Mouse (Mus musculus) forelimb bud, embryonic 11.5 days (tissue): Measurements from ENCODE around the gene Fmnl1.

Source experiments
- DNase-seq: peaks from one replicate; pipeline ENCODE4 v3.0.0-alpha.2; 2012; ENCODE audit warnings: low read depth, low spot score

The Fmnl1 gene

GRCm38 (mm10) chr11:103181349-103181748 is 10.4 kb downstream of the Fmnl1 start:
- DNase-seq = no peak

DNA sequence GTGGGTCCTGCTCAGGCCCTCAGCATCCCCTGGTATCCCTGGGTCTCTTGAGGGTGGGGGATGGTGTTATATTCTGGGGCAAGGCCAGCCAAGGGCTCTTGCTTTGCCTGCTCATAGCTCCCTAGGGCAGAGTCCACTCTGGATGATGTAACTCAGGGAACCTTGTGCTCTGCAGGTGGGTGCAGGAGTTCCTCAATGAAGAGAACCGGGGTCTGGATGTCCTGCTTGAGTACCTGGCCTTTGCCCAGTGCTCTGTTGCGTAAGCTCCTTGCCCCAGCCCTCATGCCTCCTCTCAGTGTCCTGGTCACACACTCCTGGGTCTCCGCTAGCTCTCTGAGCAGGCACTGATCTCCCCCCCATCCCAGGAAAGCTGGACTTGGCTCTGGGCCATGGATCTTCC is 11.0 kb downstream of the Fmnl1 start:
- no peak for DNase-seq

DNA sequence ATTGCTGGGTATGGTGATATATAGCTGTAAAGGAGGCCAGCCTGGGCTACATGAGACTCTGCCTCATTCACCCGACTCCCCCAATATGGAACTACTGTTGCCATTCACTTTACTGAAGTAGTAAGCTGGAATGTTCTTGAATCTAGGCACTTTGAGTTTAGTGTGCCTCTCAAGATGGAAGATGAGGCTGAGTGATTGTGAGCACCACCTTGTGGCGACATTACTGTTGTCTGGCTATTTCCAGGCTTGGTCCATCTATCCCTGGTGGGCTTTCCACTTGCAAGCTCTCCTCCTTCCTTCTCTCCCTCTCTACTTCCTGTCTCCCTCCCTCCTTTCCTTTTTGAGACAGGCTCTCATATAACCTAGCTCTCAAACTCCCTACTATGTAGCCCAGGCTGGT is 14.0 kb downstream of the Fmnl1 start:
- peak; percentile 45 for DNase-seq

GRCm38 (mm10) chr11:103192230-103192955 is 21.5 kb downstream of the Fmnl1 start:
- DNase-seq = no peak

DNA sequence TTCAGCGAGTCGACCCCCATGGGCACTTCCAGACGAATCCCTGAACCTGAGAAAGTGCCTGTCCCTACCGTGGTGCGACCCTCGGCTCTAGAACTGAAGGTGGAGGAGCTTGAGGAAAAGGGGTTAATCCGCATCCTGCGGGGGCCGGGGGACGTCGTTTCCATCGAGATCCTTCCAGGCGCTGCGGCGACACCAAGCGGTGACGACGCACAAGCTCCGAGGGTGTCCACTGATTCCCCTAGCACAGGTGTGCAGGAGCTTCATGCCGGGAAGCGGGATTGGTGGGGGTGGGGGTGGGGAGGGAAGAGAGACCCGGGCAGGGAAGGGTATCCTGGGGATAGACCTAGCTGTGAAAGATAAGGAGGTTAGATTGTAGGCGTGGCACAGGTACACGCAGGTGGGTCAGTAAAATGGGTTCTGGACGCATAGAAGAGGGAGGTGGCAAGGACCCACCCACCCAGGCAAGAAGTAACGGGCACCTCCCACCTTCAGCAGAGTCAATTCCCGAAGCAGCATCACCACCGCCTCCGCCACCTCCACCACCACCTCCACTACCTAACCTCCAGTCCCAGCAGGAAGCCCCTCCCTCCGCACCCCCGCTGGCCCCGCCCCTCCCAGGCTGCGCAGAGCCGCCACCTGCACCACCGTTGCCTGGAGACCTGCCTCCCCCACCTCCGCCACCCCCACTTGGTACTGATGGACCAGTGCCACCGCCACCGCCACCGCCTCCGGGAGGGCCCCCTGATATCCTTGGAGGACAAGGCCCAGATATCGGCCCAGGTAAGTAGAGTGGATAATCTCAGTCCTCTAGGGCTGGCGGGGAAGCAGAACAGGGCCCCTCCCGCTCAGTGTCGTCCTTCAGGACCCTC is 22.3 kb downstream of the Fmnl1 start:
- peak; percentile 23 for DNase-seq

DNA sequence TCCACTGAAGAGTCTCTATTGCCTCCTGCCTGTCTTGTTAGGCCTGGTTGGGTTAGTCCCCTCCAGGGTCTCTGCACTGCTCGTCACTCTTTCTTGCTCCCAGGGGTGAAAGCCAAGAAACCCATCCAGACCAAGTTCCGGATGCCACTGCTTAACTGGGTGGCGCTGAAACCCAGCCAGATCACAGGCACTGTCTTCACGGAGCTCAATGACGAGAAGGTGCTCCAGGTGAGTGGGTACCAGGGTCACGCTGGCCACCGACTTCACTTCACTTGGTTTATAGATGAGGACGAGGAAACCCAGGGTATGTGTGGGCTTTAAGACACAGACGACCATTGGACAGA is 22.9 kb downstream of the Fmnl1 start:
- DNase-seq = no peak

- DNase-seq = no peak
These were observed 24.3 kb downstream of the Fmnl1 start for GRCm38 (mm10) chr11:103195236-103195635.

DNA sequence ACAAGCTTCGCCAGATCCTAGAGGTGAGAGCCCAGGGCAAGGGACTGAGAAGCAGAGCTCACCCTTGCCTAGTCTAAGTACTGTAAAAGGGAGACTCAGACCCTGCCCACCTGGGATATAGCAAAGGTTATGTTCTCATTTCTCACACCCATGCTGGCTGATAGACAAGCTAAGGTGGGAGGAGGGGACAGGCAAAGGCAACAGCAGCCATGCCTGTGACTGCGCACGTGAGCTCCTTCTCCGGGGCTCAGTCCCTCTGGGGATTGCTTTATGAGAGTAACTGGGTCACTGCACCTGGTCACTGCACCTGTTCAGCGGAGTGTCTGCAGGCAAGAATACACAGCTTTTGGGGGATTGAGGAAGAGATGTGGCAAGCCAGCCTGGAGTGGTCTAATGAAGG is 24.7 kb downstream of the Fmnl1 start:
- no peak for DNase-seq

GRCm38 (mm10) chr11:103197340-103197739 is 26.4 kb downstream of the Fmnl1 start:
- no peak for DNase-seq

DNA sequence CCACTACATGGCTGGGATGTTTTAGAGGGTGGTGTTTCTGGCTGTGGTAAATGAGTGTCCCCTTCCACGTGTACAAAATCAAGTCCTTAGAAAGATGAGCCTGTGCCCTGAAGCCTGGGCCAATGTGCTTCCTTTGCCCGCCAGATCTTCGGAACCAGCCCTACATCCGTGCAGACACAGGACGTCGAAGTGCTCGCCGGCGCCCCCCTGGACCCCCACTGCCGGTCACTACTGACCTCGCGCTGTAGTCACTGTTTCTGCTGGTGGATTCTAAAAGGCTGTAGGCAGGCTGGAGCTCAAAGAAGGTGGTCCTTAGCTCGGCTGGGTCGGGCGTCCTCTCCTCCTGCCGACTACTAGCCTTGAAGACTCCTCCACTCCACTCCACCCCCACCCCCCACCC is 27.4 kb downstream of the Fmnl1 start:
- no peak for DNase-seq

DNA sequence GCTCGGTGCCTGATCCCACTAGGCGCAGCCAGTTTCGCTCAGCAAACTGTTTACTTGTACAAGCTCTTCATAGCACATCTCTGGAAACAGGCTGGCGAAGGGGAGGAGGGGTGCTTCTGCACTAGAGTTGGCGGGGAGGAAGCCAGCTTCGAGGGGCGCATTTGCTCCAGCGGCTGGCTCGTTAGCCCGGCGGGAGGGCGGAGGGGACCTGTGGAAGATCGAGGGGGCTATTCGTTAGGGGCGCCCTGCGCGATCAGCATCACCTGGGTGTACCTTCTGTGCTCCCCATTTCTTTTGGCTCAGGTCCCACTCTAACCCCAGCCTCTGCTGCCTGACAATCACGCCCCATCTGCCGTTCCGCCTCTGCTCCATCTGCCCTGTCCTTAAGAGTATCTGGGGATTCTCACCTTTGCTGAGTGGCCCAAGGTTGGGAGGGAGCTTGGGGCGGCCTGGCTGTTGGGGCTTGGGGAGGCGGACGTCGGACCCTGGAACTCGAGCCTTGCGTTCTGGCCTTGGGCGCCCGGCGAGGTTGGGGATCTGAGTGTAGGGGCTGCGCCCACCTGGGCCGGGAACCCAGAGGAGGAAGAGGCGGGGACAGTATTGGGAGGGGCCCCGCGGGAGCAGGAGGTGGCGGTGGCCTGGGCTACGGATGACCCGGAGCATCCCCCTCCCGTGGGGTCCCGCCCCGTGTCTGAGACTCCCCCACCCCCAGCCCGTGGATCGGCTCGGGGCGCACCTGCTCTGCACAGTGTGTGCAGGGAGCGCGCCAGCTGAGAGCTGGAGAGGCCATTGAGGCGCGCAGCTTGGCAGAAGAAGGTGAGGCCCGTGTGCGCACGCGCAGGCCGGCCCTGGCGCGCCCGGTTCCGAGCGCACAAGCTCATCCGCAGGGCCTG is 28.2 kb downstream of the Fmnl1 start:
- DNase-seq = no peak

DNA sequence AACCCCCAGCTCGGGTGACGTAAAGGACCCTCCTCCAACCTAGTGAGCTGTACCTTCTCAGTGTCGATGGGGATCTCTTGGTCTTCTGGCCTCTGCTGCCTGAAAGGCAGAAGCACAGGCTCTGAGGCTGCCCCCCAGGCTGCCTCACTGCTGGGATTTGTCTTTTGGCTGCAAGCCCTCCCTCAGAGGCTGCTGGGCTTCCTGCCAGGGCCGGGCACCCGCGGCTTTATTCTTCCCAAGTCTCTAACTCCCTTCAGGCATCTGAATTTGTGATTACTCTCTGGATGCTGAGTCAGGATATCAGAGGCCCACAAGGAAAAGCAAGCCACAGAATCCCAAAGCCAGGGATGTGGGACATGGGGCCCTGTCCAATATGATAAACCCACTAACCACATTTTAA is 30.8 kb downstream of the Fmnl1 start:
- DNase-seq = no peak

DNA sequence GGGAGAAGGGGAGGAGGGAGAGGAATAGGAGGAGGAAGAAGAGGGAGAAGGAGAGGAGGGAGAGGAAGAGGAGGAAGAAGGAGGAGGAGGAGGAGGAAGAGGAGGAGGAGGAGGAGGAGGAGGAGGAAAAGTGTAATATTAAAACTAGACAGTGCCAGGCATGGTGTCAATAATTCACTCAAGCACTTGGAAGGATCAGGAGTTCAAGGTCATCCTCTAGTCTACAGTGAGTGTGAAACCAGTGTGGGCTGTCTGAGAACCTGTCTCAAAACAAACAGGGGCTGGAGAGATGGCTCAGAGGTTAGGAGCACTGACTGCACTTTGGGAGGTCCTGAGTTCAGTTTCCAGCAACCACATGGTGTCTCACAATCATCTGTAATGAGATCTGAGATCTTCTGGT is 31.5 kb downstream of the Fmnl1 start:
- no peak for DNase-seq

DNA sequence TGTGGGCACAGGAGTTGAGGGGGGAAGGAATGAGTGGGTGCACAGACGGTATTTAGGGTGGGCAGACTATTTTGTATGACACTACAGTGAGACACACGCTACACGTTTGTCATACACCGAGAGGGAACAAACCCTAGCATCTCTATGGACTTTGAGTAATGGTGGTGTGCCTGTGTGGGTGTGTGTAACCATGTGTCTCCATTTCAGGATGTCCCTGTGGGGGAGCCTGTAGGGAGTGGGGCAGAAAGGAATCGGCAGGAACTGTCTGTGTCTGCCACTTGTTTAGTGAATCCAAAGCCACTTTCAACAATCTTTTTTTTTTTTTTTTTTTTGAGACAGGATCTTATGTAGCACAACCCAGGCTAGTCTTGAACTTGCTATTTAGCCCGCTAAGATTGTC is 35.3 kb downstream of the Fmnl1 start:
- no peak for DNase-seq

DNA sequence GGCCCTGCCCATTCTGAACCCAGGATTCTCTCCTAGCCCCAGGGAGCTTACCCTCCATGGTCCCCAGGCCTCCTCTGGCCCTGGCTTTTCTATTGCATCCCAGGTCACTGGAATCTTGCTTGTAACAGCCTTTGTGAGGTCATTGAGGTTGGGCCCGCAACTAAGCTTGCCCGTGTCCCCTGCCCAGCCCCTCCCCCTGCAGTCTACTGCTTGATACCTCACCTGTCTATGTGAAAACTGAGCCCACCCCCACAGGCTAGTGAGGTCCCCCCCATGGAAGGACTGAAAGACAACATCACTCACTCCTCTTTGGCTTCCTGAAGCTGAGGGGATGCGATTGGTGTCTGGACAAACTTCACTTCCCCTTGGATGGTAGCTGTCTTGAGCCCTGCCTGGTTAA is 37.6 kb downstream of the Fmnl1 start, which contains the start of gene 1700023F06Rik:
TSS of gene 1700023F06Rik (minus strand) at position 101 of the 400 bp plus-strand sequence.
- no peak for DNase-seq

GRCm38 (mm10) chr11:103210291-103210690 is 39.4 kb downstream of the Fmnl1 start:
- no peak for DNase-seq

DNA sequence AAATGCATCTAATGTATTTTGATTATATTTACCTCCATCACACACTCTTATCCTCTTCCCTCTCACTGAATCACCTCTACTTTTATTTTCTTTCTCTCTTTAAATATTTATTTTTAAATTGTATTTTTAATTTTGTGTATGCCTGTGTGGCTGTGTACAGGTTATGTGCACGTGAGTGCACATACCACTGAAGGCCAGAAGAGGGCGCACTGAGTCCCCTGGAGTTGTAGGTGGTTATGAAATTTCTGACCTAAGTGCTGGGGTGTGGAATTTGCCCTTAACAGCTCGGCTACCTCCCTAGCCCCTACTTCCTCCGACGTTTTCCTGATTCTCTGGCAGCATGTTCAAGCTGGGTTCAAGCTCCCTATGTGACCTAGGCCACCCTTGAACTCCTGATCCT is 42.8 kb downstream of the Fmnl1 start:
- DNase-seq = no peak

GRCm38 (mm10) chr11:103215355-103215754 is 44.4 kb downstream of the Fmnl1 start:
- DNase-seq = no peak

GRCm38 (mm10) chr11:103217790-103218516 is 47.0 kb downstream of the Fmnl1 start, which contains the start of gene Spata32:
TSS of gene Spata32 (minus strand) at chr11:103218432.
- DNase-seq = peak; percentile 45

- DNase-seq = no peak
These were observed 47.6 kb downstream of the Fmnl1 start for GRCm38 (mm10) chr11:103218517-103218901.

- DNase-seq = no peak
These were observed 48.4 kb downstream of the Fmnl1 start for GRCm38 (mm10) chr11:103219259-103219658.
